Mouse (Mus musculus): ENCODE results near the gene Stt3b. TPM values are rescaled to one million over a fixed set of nuclear protein-coding genes. Genes with fewer than 3 reads are reported as not detected.

Gene Stt3b
- polyA plus RNA-seq, 1 experiment from 2014 or later: 102 TPM

GRCm38 (mm10) chr9:115257733-115258286 lies 52.4 kb downstream of the Stt3b start:
- H3K36me3 ChIP-seq: peaks cover 17% of the 10 kb centered on the region

DNA sequence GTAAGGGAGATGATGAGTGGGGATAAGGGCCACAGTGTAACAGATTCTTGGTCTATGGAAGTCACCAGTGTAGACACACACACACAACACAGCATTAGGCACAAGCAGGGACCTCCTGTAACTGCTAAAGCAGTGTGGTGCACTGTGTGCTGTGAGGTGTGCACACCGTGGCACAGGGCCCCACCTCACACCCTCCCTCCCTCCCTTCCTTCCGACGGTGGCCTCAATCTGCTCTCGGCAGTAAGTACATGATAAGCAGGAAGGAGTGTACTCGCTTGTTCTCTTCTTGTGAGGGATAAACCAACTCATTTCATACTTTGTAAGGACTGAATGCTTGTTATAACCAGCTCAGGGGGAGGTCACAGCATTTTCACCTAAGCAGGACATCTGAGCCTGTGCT lies 61.1 kb downstream of the Stt3b start:
- Histone ChIP-seq H3K9ac (no peak overlapping the region), H3K9me3 (no peaks in the 10 kb centered on the region), H3K4me3 (replicated peaks) (no peak overlapping the region), H3K4me1 (no peaks in the 10 kb centered on the region), H3K27me3 (replicated peaks) (no peaks in the 10 kb centered on the region), H3K36me3 (peaks cover 56% of the 10 kb centered on the region), H3K27ac (no peak overlapping the region), H3K4me2 (no peak overlapping the region)
- ATAC-seq (ENCODE audit: insufficient read depth, low FRiP score, low read depth): 0 out of 2 replicates have a peak, but pooled peaks have one; percentile 53
- 59% methylated on average over 5 of the region's 5 CpGs for WGBS

More at GRCm38 (mm10) chr9:115257733-115258286, 52.4 kb downstream of the Stt3b start:
- Histone ChIP-seq H3K27me3 (replicated peaks) (no peaks in the 10 kb centered on the region), H3K9me3 (no peaks in the 10 kb centered on the region), H3K4me2 (no peak overlapping the region), H3K27ac (no peak overlapping the region), H3K4me3 (replicated peaks) (no peak overlapping the region), H3K9ac (no peak overlapping the region), H3K4me1 (no peaks in the 10 kb centered on the region)
- 62% methylated on average over 6 of the region's 6 CpGs for WGBS
- no peak for ATAC-seq (ENCODE audit: insufficient read depth, low FRiP score, low read depth)

DNA sequence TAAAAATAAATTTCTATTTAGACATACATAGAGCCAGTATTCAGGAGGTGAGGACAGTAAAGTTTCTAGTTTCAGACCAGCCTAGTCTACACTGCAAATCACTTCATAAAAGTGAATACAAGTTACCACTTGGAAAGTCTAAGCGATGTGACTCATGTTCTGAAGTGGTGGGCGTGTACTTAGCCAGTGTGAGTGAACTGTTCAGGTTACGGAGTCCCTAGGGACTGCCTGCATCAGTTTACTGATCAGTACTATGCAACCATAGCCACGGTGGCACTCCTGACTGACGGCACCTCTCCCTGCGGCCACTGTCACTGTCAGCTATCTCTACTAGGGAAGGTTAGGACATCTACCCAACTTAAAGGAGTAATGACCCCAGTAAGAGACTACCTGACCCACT lies 65.1 kb downstream of the Stt3b start:
- no peaks in the 10 kb centered on the region for H3K9me3 ChIP-seq
- H3K9ac ChIP-seq: no peak overlapping the region
- no peak overlapping the region for H3K27ac ChIP-seq
- H3K36me3 ChIP-seq: peaks cover 59% of the 10 kb centered on the region
- no peak overlapping the region for H3K4me2 ChIP-seq
- WGBS: 90% methylated on average over 6 of the region's 6 CpGs
- H3K4me3 ChIP-seq (replicated peaks): no peak overlapping the region
- no peak for ATAC-seq (ENCODE audit: insufficient read depth, low FRiP score, low read depth)
- H3K4me1 ChIP-seq: no peaks in the 10 kb centered on the region
- no peaks in the 10 kb centered on the region for H3K27me3 ChIP-seq (replicated peaks)

DNA sequence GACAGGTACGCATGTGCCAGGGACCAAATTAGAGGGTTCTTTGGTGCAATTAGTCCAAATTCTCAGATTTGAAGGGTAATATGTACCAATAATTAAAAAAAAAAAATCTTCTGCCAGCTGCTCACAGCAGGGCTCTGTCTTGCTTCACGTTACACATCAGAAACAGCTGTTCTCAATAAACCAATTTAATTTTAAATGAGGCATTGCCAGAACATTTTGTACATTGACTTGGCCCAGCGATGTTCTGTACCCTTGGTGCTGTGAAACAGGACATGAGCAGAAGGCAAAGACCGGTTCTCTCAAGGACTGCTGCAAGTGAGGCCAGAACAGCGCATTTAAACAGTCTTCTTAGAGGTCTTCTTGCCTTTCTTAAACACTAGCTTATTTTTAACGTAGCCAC lies 66.6 kb downstream of the Stt3b start:
- H3K9ac ChIP-seq: no peak overlapping the region
- WGBS: 82% methylated on average over 6 of the region's 6 CpGs
- H3K4me1 ChIP-seq: no peaks in the 10 kb centered on the region
- peaks cover 50% of the 10 kb centered on the region for H3K36me3 ChIP-seq
- H3K4me3 ChIP-seq (replicated peaks): no peak overlapping the region
- H3K9me3 ChIP-seq: no peaks in the 10 kb centered on the region
- no peak for ATAC-seq (ENCODE audit: insufficient read depth, low FRiP score, low read depth)
- H3K4me2 ChIP-seq: no peak overlapping the region
- no peak overlapping the region for H3K27ac ChIP-seq
- H3K27me3 ChIP-seq (replicated peaks): no peaks in the 10 kb centered on the region

- H3K36me3 ChIP-seq: peaks cover 33% of the 10 kb centered on the region
- H3K27ac ChIP-seq: no peak overlapping the region
- no peaks in the 10 kb centered on the region for H3K9me3 ChIP-seq
- H3K4me2 ChIP-seq: no peak overlapping the region
- no peak overlapping the region for H3K9ac ChIP-seq
- no peaks in the 10 kb centered on the region for H3K27me3 ChIP-seq (replicated peaks)
- WGBS: 92% methylated on average over 5 of the region's 5 CpGs
- H3K4me1 ChIP-seq: no peaks in the 10 kb centered on the region
- ATAC-seq (ENCODE audit: insufficient read depth, low FRiP score, low read depth): no peak
- H3K4me3 ChIP-seq (replicated peaks): no peak overlapping the region
Observed at GRCm38 (mm10) chr9:115239861-115240260, 70.4 kb downstream of the Stt3b start.

DNA sequence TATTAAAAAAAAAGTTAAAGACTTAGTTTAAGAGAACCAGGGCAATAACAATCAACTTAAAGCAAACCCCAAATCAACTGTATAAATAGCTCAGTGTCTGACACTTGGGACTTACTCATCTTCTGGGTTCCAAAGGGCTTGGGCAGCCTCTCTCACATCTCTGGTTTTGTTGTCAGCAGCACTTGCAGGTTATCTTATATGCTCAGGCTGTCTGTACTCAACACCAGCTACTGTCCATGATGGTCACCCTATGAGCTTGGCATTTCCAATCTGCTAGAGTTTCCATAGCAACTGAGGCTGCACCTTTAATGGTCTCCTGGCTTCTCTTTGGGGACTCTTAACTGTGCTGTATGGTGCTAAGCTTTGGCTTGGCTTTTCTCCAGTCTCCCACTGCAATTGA lies 72.3 kb downstream of the Stt3b start:
- H3K36me3 ChIP-seq: peaks cover 24% of the 10 kb centered on the region
- H3K9ac ChIP-seq: no peak overlapping the region
- H3K4me2 ChIP-seq: no peak overlapping the region
- H3K4me1 ChIP-seq: no peaks in the 10 kb centered on the region
- H3K9me3 ChIP-seq: no peaks in the 10 kb centered on the region
- no peak overlapping the region for H3K4me3 ChIP-seq (replicated peaks)
- H3K27ac ChIP-seq: no peak overlapping the region
- ATAC-seq (ENCODE audit: insufficient read depth, low FRiP score, low read depth): no peak
- no peaks in the 10 kb centered on the region for H3K27me3 ChIP-seq (replicated peaks)

DNA sequence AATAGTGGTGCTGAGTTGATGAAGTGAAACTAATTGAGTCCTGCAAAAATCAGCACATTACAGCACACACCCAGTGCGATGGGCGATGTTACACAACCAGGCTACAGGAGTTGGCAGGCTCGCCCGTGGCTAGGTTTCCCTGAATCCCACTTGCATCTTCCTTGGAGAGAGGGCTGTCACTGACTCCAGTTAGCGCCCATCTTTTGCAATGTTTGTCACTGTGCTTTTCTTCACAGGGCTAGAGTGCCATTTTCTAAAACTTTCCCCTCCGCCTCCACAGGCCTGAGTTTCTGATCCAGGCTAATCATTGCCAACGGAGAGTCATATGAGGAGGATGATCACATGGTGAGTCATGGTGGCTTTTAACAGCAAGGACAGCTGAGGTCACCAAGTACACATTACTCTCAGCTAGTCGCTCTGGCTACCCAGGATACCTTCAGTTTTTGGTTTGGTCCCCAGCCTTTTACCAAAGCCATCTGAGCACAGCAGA lies 73.8 kb downstream of the Stt3b start:
- no peak overlapping the region for H3K27ac ChIP-seq
- H3K9me3 ChIP-seq: no peaks in the 10 kb centered on the region
- 91% methylated on average over 8 of the region's 8 CpGs for WGBS
- no peaks in the 10 kb centered on the region for H3K4me1 ChIP-seq
- ATAC-seq (ENCODE audit: insufficient read depth, low FRiP score, low read depth): no peak
- no peak overlapping the region for H3K4me3 ChIP-seq (replicated peaks)
- H3K9ac ChIP-seq: no peak overlapping the region
- no peak overlapping the region for H3K4me2 ChIP-seq
- H3K27me3 ChIP-seq (replicated peaks): no peaks in the 10 kb centered on the region
- peaks cover 15% of the 10 kb centered on the region for H3K36me3 ChIP-seq

GRCm38 (mm10) chr9:115234561-115234960 lies 75.7 kb downstream of the Stt3b start:
- Histone ChIP-seq H3K9ac (no peak overlapping the region), H3K4me2 (no peak overlapping the region), H3K4me3 (replicated peaks) (no peak overlapping the region), H3K4me1 (no peaks in the 10 kb centered on the region), H3K27ac (no peak overlapping the region), H3K27me3 (replicated peaks) (no peaks in the 10 kb centered on the region), H3K9me3 (no peaks in the 10 kb centered on the region), H3K36me3 (no peaks in the 10 kb centered on the region)
- 84% methylated on average over 2 of the region's 2 CpGs for WGBS
- ATAC-seq (ENCODE audit: insufficient read depth, low FRiP score, low read depth): no peak

DNA sequence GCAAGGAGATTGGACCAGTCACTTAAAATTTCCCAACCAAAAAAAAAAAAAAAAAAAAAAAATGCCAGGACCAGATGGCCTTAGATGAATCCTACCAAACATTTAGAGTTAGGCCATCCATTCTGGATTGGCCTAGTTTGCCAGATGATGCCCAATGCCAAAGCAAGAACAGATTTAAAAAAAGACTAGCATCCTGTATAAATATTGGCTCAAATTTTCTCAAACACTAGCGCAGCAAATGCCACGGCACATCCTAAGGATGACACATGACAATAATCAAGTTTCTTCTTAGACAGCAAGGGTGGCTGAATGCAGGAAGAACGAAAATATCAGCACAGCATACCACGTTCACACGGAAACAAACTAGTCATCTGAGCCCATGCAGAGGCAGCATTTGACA lies 76.5 kb downstream of the Stt3b start:
- no peak overlapping the region for H3K4me3 ChIP-seq (replicated peaks)
- no peak overlapping the region for H3K27ac ChIP-seq
- 87% methylated on average over 5 of the region's 5 CpGs for WGBS
- H3K27me3 ChIP-seq (replicated peaks): no peaks in the 10 kb centered on the region
- H3K4me2 ChIP-seq: no peak overlapping the region
- no peak overlapping the region for H3K9ac ChIP-seq
- no peaks in the 10 kb centered on the region for H3K4me1 ChIP-seq
- H3K36me3 ChIP-seq: no peaks in the 10 kb centered on the region
- no peak for ATAC-seq (ENCODE audit: insufficient read depth, low FRiP score, low read depth)
- H3K9me3 ChIP-seq: no peaks in the 10 kb centered on the region

DNA sequence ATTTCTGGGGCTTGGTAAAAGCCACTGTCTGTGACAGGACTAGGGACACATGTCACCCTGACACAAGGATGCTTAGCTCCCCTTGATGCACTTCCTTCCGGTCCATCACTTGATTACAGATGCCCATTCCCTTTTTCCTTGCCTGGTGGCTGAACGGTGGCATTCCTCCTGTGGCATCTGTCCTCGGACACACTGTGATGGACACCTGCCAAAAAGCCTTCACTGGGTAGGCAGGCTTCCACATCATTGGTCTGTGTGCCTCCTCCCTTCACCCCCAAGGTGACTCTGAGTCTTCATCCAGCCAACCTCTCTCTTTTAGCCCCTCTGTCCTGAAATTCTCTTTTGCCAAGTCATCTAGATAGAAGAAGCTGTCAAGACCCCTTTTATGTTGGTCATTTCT lies 78.7 kb downstream of the Stt3b start:
- WGBS: 87% methylated on average over 3 of the region's 3 CpGs
- H3K27me3 ChIP-seq (replicated peaks): no peaks in the 10 kb centered on the region

GRCm38 (mm10) chr9:115230141-115230540 lies 80.1 kb downstream of the Stt3b start:
- Histone ChIP-seq H3K9me3 (no peaks in the 10 kb centered on the region), H3K4me1 (no peaks in the 10 kb centered on the region), H3K9ac (no peak overlapping the region), H3K27me3 (replicated peaks) (no peaks in the 10 kb centered on the region), H3K36me3 (no peaks in the 10 kb centered on the region), H3K4me2 (no peak overlapping the region), H3K27ac (no peak overlapping the region), H3K4me3 (replicated peaks) (no peak overlapping the region)
- WGBS: 48% methylated on average over 3 of the region's 3 CpGs
- ATAC-seq (ENCODE audit: insufficient read depth, low FRiP score, low read depth): no peak

More for the DNA sequence above, 78.7 kb downstream of the Stt3b start:
- H3K4me3 ChIP-seq (replicated peaks): no peak overlapping the region
- no peak for ATAC-seq (ENCODE audit: insufficient read depth, low FRiP score, low read depth)
- no peaks in the 10 kb centered on the region for H3K9me3 ChIP-seq
- no peak overlapping the region for H3K9ac ChIP-seq
- no peaks in the 10 kb centered on the region for H3K36me3 ChIP-seq
- no peaks in the 10 kb centered on the region for H3K4me1 ChIP-seq
- no peak overlapping the region for H3K4me2 ChIP-seq
- no peak overlapping the region for H3K27ac ChIP-seq

DNA sequence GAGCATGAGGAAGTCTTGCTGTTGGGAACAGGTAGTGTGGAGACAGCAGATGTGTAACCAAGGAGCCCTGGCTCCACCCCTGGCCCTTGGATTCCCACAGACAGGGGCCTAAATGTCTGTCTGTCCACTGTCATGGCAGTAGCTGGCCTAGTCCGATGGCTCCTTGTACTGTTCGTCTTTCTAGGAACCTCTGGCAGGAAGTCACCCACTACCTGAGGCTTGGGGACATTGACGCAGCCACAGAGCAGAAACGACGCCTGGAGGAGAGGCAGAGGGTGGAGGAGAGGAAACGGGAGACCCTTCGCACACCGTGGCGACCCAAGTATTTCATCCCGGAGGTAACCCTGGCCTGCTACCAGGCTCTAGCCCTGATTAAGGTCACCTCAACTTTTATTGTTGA lies 80.5 kb downstream of the Stt3b start:
- Histone ChIP-seq H3K36me3 (no peaks in the 10 kb centered on the region), H3K9me3 (no peaks in the 10 kb centered on the region), H3K4me3 (replicated peaks) (no peak overlapping the region), H3K4me1 (no peaks in the 10 kb centered on the region), H3K9ac (no peak overlapping the region), H3K27me3 (replicated peaks) (no peaks in the 10 kb centered on the region), H3K4me2 (no peak overlapping the region), H3K27ac (no peak overlapping the region)
- no peak for ATAC-seq (ENCODE audit: insufficient read depth, low FRiP score, low read depth)
- WGBS: 80% methylated on average over 10 of the region's 10 CpGs

GRCm38 (mm10) chr9:115229145-115229544 lies 81.1 kb downstream of the Stt3b start:
- 72% methylated on average over 4 of the region's 4 CpGs for WGBS
- H3K27ac ChIP-seq: no peak overlapping the region
- no peak overlapping the region for H3K4me2 ChIP-seq
- no peaks in the 10 kb centered on the region for H3K9me3 ChIP-seq
- H3K9ac ChIP-seq: no peak overlapping the region
- no peak for ATAC-seq (ENCODE audit: insufficient read depth, low FRiP score, low read depth)
- H3K27me3 ChIP-seq (replicated peaks): no peaks in the 10 kb centered on the region
- H3K36me3 ChIP-seq: no peaks in the 10 kb centered on the region
- no peak overlapping the region for H3K4me3 ChIP-seq (replicated peaks)
- H3K4me1 ChIP-seq: no peaks in the 10 kb centered on the region

All from stomach, embryonic 15.5 days (tissue).